Mouse (Mus musculus) heart, postnatal 36 days (tissue): ENCODE results near the gene Pcnx2. TPM values are rescaled to one million over a fixed set of nuclear protein-coding genes. Genes with fewer than 3 reads are reported as not detected.

Experiments
- DNase-seq, 2 experiments: peaks; one replicate each; pipeline ENCODE4 v3.0.0; 2021 to 2022
- intact Hi-C: fragments of 180-260 bp; cut with DNase I; formaldehyde crosslinking; loops from one replicate; pipeline ENCODE4 v1.15.1; 2025
- total RNA-seq, 2 experiments: library from RNA; stranded (reverse); gene quantifications; 2 replicates each; pipeline ENCODE4 v1.2.3; 2021

Pcnx2 gene
- total RNA-seq, 2 experiments from 2014 or later, result 0.46 to 0.89 TPM

- intact Hi-C loops, result no loop called here
Measured at GRCm38 (mm10) chr8:125772300-125772699, 125.8 kb downstream of the Pcnx2 start.

GRCm38 (mm10) chr8:125768079-125768478 is 130.0 kb downstream of the Pcnx2 start:
- intact Hi-C loops, result no loop called here
- DNase-seq, result no peak

More at GRCm38 (mm10) chr8:125772300-125772699, 125.8 kb downstream of the Pcnx2 start:
- DNase-seq, result no peak

- intact Hi-C loops, result no loop called here
- DNase-seq, result no peak
Measured at GRCm38 (mm10) chr8:125763066-125763786, 134.9 kb downstream of the Pcnx2 start.

GRCm38 (mm10) chr8:125759022-125759421 is 139.1 kb downstream of the Pcnx2 start:
- intact Hi-C loops, result no loop called here
- DNase-seq, result peak; percentile 22 to 50

GRCm38 (mm10) chr8:125757106-125757496 is 141.0 kb downstream of the Pcnx2 start:
- DNase-seq, result no peak
- intact Hi-C loops, result no loop called here

- DNase-seq, result peak; percentile 6 to 23
Measured at GRCm38 (mm10) chr8:125756391-125757105, 141.6 kb downstream of the Pcnx2 start.

GRCm38 (mm10) chr8:125755896-125756295 is 142.2 kb downstream of the Pcnx2 start:
- intact Hi-C loops, result no loop called here

More at GRCm38 (mm10) chr8:125756391-125757105, 141.6 kb downstream of the Pcnx2 start:
- intact Hi-C loops, result no loop called here

GRCm38 (mm10) chr8:125750846-125751245 is 147.3 kb downstream of the Pcnx2 start:
- intact Hi-C loops, result no loop called here
- no peak for DNase-seq

More at GRCm38 (mm10) chr8:125755896-125756295, 142.2 kb downstream of the Pcnx2 start:
- peak; percentile 9 to 13 for DNase-seq

GRCm38 (mm10) chr8:125747390-125747789 is 150.7 kb downstream of the Pcnx2 start:
- intact Hi-C loops, result no loop called here
- DNase-seq, result no peak

- DNase-seq, result no peak
- intact Hi-C loops, result no loop called here
Measured at GRCm38 (mm10) chr8:125744914-125745576, 153.1 kb downstream of the Pcnx2 start.

- intact Hi-C loops, result no loop called here
- no peak for DNase-seq
Measured at GRCm38 (mm10) chr8:125742406-125742805, 155.7 kb downstream of the Pcnx2 start.

- intact Hi-C loops, result no loop called here
- no peak for DNase-seq
Measured at GRCm38 (mm10) chr8:125741855-125742254, 156.3 kb downstream of the Pcnx2 start.

GRCm38 (mm10) chr8:125741377-125741776 is 156.7 kb downstream of the Pcnx2 start:
- intact Hi-C loops, result no loop called here
- no peak for DNase-seq

GRCm38 (mm10) chr8:125740655-125741054 is 157.5 kb downstream of the Pcnx2 start:
- DNase-seq, result no peak
- intact Hi-C loops, result no loop called here

GRCm38 (mm10) chr8:125738956-125739355 is 159.2 kb downstream of the Pcnx2 start:
- no peak for DNase-seq
- intact Hi-C loops, result no loop called here

- DNase-seq, result peak; percentile 91 to 92
- intact Hi-C loops, result loop anchor here (5.0 kb wide), 3 partner anchors 62 to 552 kb away; no protein-coding TSS in a partner anchor
Measured at GRCm38 (mm10) chr8:125733964-125734956, 163.9 kb downstream of the Pcnx2 start.

GRCm38 (mm10) chr8:125729746-125730145 is 168.4 kb downstream of the Pcnx2 start, which contains the start of gene Ntpcr:
Gene Ntpcr, plus strand, starts transcription at chr8:125729963.
- DNase-seq, result no peak
- intact Hi-C loops, result loop anchor here (5.0 to 10.0 kb wide), 4 partner anchors 57 to 547 kb away; no protein-coding TSS in a partner anchor

- no peak for DNase-seq
- intact Hi-C loops, result loop anchor here (10.0 kb wide), 1 partner anchor 403 kb away; no protein-coding TSS in a partner anchor
Measured at GRCm38 (mm10) chr8:125727797-125728196, 170.3 kb downstream of the Pcnx2 start.

- intact Hi-C loops, result loop anchor here (10.0 kb wide), 1 partner anchor 402 kb away; no protein-coding TSS in a partner anchor
- DNase-seq, result no peak
Measured at GRCm38 (mm10) chr8:125726986-125727385, 171.1 kb downstream of the Pcnx2 start.

- intact Hi-C loops, result loop anchor here (10.0 kb wide), 1 partner anchor 401 kb away; no protein-coding TSS in a partner anchor
- DNase-seq, result no peak
Measured at GRCm38 (mm10) chr8:125726143-125726542, 172.0 kb downstream of the Pcnx2 start.
